Mouse (Mus musculus) embryonic facial prominence, embryonic 14.5 days (tissue): ENCODE measurements at regions not wholly inside any gene's neighbourhood (a gene's known extent, or its start where the extent isn't known, plus 50 kb on each side); places are given as distances from the start of the nearest gene placed in this dataset.

ENCODE experiments used
- ATAC-seq: fragments of 200-750 bp; cut with Nextera tagmentation; 2 replicates; pipeline ENCODE4 v1.8.0; 2017; ENCODE audit warnings: low read depth, moderate number of reproducible peaks, moderate TSS enrichment
- DNase-seq: peaks from one replicate; pipeline ENCODE4 v3.0.0-alpha.2; 2015; ENCODE audit warnings: low spot score
- H3K27ac ChIP-seq: fragments of 300-500 bp; sonication (generic); replicated peaks from 2 replicates; pipeline ENCODE4 v1.5.1; 2014; ENCODE audit warnings: low read depth, mild to moderate bottlenecking, low read length, moderate library complexity
- H3K27me3 ChIP-seq: fragments of 300-500 bp; sonication (generic); replicated peaks from 2 replicates; pipeline ENCODE4 v1.6.1; 2014; ENCODE audit warnings: low read length; ENCODE audit not compliant: control insufficient read depth, insufficient read depth
- H3K36me3 ChIP-seq: fragments of 300-500 bp; sonication (generic); 2 replicates; pipeline ENCODE4 v1.6.1; 2014; ENCODE audit warnings: low read length, mixed read lengths; ENCODE audit not compliant: control insufficient read depth, insufficient read depth
- H3K4me1 ChIP-seq: fragments of 300-500 bp; sonication (generic); 2 replicates; pipeline ENCODE4 v1.6.1; 2014; ENCODE audit warnings: antibody characterized with exemption, low read length; ENCODE audit not compliant: control insufficient read depth, insufficient read depth
- H3K4me2 ChIP-seq: fragments of 300-500 bp; sonication (generic); 2 replicates; pipeline ENCODE4 v1.6.1; 2014; ENCODE audit warnings: low read depth, mild to moderate bottlenecking, low read length, moderate library complexity, mixed read lengths
- H3K4me3 ChIP-seq: fragments of 300-500 bp; sonication (generic); 2 replicates; pipeline ENCODE4 v1.5.1; 2014; ENCODE audit warnings: low read depth, mild to moderate bottlenecking, low read length
- H3K9ac ChIP-seq: fragments of 300-500 bp; sonication (generic); 2 replicates; pipeline ENCODE4 v1.6.1; 2014; ENCODE audit warnings: low read depth, mild to moderate bottlenecking, low read length, moderate library complexity, mixed read lengths
- H3K9me3 ChIP-seq: fragments of 300-500 bp; sonication (generic); 2 replicates; pipeline ENCODE4 v1.6.1; 2016; ENCODE audit warnings: low read length; ENCODE audit not compliant: control insufficient read depth
- WGBS: fragments of 180-500 bp; shearing (Covaris S2); extraction: QIAGEN DNeasy Blood & Tissue Kit; methylation state at CpG from one replicate; pipeline ENCODE4 v1.1.7; 2014; 5-methylcytosine and 5-hydroxymethylcytosine counted together

DNA sequence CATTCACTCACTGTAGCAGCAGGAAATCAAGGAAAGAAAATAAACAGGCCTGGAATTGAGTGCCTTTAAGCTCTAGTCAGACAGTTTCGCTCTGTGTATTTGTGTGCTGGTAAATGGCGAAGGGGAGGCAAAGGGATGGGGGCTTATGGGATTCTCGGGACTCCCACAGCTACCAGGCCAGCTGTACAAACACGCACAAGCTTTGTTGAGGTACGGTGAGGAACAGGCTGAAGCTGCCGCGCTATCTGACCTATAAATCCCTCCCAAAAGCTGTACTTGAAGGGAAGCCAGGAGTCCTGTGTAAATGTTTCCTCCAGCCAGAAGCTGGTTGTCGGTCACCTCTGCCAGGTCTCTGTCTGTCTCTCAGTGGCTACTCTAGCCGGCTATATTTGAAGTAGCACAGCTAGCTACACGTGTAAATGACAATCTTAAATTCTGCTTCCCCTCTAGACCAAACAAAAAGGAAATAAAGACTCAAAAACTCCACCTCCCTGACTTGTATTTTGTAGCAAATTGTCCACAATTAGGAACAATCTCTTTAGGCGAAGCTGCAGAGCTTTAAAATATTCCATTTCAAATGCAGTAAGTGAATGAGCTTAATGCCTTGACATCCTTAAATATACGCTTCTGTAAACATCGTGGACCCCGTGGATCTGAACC, 210.5 kb upstream of the Ferd3l start:
- Histone ChIP-seq H3K4me2 (peak overlapping the region; percentile 46), H3K27me3 (no peaks in the 10 kb centered on the region), H3K36me3 (no peaks in the 10 kb centered on the region), H3K27ac (peak overlapping the region; percentile 33; the same call in 1 of the 2 replicates), H3K9ac (peak overlapping the region; percentile 38; the same call in 1 of the 2 replicates), H3K9me3 (no peaks in the 10 kb centered on the region), H3K4me3 (peak overlapping the region; percentile 14; the same call in 1 of the 2 replicates), H3K4me1 (peaks cover 8% of the 10 kb centered on the region)
- DNase-seq (peak; percentile 59), ATAC-seq (no peak)
- WGBS = 15% methylated on average over 14 of the region's 14 CpGs

DNA sequence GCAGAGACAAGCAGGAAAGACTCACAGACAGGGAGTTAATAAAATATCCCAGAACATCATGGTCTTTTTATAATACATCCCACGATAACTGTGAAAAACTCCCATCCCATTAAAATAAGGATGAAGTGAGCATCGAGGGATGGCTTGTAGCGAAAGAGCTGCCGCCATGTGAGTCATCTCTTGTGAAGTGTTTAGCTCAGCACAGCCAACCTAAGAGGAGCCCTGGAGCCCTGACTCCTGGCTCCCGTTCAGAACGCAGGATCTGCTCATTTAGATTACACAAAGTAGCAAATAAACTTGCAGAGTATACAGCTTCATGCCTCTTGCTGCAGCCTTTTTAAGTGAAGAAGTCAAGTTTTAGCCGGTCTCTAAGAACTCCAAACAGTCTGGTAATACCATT, 209.2 kb upstream of the Ferd3l start:
- ATAC-seq (no peak), DNase-seq (peak; percentile 31)
- Histone ChIP-seq H3K4me2 (no peak overlapping the region), H3K36me3 (no peaks in the 10 kb centered on the region), H3K9ac (no peak overlapping the region), H3K4me1 (peaks cover 8% of the 10 kb centered on the region), H3K4me3 (no peak overlapping the region), H3K27ac (no peak overlapping the region), H3K27me3 (no peaks in the 10 kb centered on the region), H3K9me3 (no peaks in the 10 kb centered on the region)
- 50% methylated on average over 7 of the region's 7 CpGs for WGBS

DNA sequence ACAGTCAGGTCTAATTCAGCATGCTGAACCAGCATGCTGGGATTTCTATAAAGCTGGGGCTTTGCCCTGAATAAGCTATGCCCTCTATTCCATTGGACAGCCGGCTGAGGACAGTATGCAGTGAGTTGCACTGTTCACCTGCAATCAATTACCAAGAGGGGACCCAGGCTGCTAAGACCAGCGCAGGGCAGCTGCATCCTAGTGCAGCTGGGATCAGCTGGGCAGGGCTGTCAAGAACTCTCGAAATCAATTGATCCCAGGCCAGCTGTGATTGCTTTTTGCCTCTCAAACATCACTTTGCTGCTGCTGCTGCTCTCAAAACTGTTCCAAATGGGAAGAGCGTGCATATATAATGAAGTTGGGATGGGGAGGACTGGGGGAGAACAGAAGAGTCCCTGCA, 196.3 kb upstream of the Ferd3l start:
- Histone ChIP-seq H3K36me3 (no peaks in the 10 kb centered on the region), H3K9ac (no peak overlapping the region), H3K27me3 (no peaks in the 10 kb centered on the region), H3K27ac (no peak overlapping the region), H3K4me1 (no peaks in the 10 kb centered on the region), H3K9me3 (no peaks in the 10 kb centered on the region), H3K4me3 (no peak overlapping the region), H3K4me2 (no peak overlapping the region)
- 17% methylated on average over 4 of the region's 4 CpGs for WGBS
- ATAC-seq (no peak), DNase-seq (no peak)

DNA sequence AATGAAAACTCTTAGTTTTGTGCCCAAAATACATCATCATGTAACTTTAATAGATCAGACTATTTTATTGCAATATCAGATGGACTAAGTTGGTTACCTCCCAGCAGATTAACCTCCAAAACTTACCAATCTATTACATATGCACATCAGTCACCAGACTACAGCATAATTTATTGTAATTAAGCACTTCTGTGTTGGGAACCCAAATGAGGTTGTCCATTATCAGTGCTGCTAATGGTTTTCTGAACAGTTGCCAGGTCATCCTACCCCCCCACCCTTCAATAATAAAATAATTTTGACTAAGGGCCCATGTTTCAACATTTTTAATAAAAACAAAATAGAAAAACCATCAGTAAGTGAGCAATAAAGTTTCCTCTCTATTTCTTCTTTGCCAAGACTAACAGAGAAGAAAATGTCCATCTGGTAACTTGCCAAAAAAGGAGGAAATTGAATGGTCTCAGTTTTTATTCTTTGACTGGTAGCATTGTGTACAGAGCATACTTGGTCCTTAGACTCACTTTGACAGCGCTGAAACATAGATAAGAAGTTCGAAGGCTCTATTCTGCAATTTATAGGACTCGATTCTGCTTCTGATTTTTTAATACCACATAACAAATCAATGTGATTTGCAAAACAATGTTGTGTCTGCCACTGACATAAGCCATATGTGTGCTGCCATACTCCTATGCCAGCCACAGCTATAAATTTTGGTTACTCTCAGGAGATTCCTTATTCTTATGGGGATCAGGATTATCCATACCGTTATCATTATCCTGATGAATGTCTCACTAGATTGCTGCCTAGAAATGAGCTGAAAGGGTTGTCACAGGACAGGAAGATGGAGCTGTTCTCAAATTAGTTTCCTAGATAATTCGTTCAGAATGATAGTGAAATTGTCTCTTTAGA, 152.4 kb upstream of the Ferd3l start:
- Histone ChIP-seq H3K27me3 (no peaks in the 10 kb centered on the region), H3K36me3 (no peaks in the 10 kb centered on the region), H3K4me1 (peaks cover 11% of the 10 kb centered on the region), H3K4me3 (no peak overlapping the region), H3K9ac (no peak overlapping the region), H3K27ac (no peak overlapping the region), H3K9me3 (no peaks in the 10 kb centered on the region), H3K4me2 (no peak overlapping the region)
- ATAC-seq = no peak
- 71% methylated on average over 5 of the region's 5 CpGs for WGBS
- peak; percentile 26 for DNase-seq

DNA sequence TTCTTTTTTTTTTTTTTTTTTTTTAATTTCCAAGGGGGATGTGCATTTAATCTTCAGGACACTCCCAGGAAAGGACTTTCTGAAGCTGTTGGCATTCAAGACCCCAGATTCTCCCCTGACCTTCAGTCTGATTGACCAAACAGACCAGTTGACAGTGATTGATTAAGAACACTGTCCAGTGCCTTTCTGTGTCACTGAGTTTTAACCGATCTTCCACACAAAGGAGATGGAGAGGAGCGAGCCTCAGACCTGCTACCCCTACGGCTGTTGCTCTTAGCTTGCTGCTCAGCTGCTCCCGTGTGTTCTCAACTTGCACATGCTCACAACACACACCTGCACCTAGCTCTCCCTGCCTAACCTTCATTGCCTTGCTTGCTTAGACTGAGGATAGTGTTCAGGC, 149.7 kb upstream of the Ferd3l start:
- H3K9ac ChIP-seq = no peak overlapping the region
- H3K4me1 ChIP-seq = peaks cover 11% of the 10 kb centered on the region
- no peaks in the 10 kb centered on the region for H3K9me3 ChIP-seq
- no peaks in the 10 kb centered on the region for H3K36me3 ChIP-seq
- ATAC-seq (no peak), DNase-seq (no peak)
- no peaks in the 10 kb centered on the region for H3K27me3 ChIP-seq
- no peak overlapping the region for H3K4me3 ChIP-seq
- H3K27ac ChIP-seq = no peak overlapping the region
- WGBS = 50% methylated on average over 4 of the region's 4 CpGs
- H3K4me2 ChIP-seq = no peak overlapping the region

DNA sequence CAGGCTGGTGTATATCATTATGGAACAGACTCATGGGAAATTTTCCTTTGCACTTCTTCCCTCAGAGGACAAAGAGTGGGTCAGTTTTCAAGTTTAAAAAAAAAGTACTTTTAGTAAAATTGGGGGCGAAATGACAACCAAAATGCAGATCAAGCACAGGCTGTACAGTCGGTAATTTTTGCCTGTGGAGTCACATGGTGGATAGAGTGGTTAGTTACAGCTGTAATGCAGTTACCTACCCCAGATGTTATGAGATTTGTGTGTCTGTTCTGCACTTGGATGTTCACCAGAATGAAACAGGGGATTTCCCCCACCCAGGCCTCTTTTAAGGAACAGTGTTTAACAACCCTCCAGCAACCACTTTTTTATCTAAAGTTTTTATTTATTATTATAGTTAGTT, 148.3 kb upstream of the Ferd3l start:
- Histone ChIP-seq H3K9me3 (no peaks in the 10 kb centered on the region), H3K4me2 (no peak overlapping the region), H3K27me3 (no peaks in the 10 kb centered on the region), H3K36me3 (no peaks in the 10 kb centered on the region), H3K27ac (no peak overlapping the region), H3K9ac (no peak overlapping the region), H3K4me3 (no peak overlapping the region), H3K4me1 (peaks cover 11% of the 10 kb centered on the region)
- 30% methylated on average over 2 of the region's 2 CpGs for WGBS
- ATAC-seq (peak; percentile 50; the same call in 1 of the 2 replicates), DNase-seq (peak; percentile 81)

DNA sequence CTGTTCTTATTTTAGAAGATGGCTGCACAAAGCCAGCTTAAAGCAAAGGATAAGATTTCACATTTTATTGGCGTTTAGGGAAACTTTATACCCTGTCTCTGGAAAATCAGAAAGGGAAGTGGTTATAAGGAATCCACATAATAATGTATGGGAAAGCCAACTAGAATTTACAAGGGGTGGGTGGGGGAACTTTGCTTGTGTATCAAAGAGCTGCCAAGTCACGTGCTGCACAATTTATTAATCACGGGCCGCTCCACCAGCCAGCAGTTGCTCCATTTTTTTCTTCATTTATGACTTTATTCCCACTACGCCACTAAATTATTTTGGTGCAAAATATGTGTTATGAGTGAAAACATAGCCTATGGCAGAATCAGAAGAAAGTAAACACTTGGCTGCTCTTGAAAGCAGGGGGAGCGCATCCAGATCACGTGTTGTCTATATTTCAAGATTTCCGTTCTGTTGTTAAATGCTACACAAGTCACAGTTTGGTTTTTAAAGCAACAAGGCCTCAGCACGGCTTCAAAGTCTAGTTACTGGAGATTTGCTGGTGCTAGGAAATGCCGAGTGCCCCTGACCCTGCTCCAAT, 123.9 kb upstream of the Ferd3l start:
- Histone ChIP-seq H3K27ac (no peak overlapping the region), H3K4me3 (no peak overlapping the region), H3K36me3 (no peaks in the 10 kb centered on the region), H3K9ac (no peak overlapping the region), H3K4me2 (peak overlapping the region; percentile 26; the same call in 1 of the 2 replicates), H3K27me3 (no peaks in the 10 kb centered on the region), H3K4me1 (no peaks in the 10 kb centered on the region; the same call in 1 of the 2 replicates), H3K9me3 (no peaks in the 10 kb centered on the region)
- DNase-seq (peak; percentile 73), ATAC-seq (no peak)
- 47% methylated on average over 10 of the region's 10 CpGs for WGBS

DNA sequence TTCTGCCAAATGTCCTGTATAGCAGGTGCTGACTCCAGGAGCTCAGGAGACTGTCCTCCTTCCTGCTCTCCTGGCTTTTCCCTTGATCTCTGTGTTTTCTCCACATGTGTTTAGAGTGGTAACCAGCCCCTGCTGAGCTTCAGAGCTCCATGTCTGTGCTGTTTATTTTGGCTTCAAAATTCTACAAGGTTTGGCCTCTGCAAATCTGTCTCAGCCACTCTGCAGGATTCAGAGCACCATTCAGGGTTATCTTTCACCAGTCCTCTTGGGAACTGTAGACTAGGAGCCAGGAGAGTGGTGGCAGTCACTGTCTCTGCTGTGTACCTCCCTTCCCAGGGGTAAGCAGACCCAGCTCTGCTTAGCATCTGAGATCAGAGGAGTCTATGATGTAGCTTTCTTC, 102.7 kb upstream of the Ferd3l start:
- Histone ChIP-seq H3K4me2 (no peak overlapping the region), H3K27me3 (no peaks in the 10 kb centered on the region), H3K27ac (no peak overlapping the region), H3K9ac (no peak overlapping the region), H3K9me3 (no peaks in the 10 kb centered on the region), H3K36me3 (no peaks in the 10 kb centered on the region), H3K4me1 (no peaks in the 10 kb centered on the region), H3K4me3 (no peak overlapping the region)
- DNase-seq = no peak
- ATAC-seq = no peak
